Mouse (Mus musculus) stomach, embryonic 15.5 days (tissue): Measurements from ENCODE around the gene Lmna. TPM values are rescaled to one million over a fixed set of nuclear protein-coding genes. Genes with fewer than 3 reads are reported as not detected.

ENCODE experiments used
- ATAC-seq: fragments of 200-750 bp; cut with Nextera tagmentation; 2 replicates; pipeline ENCODE4 v1.8.0; 2017; ENCODE audit warnings: low read depth, moderate number of reproducible peaks, moderate TSS enrichment; ENCODE audit not compliant: insufficient read depth, low FRiP score
- H3K27ac ChIP-seq: fragments of 300-500 bp; sonication (generic); 2 replicates; pipeline ENCODE4 v1.5.1; 2015; ENCODE audit warnings: mild to moderate bottlenecking, inconsistent platforms
- H3K27me3 ChIP-seq: fragments of 300-500 bp; sonication (generic); replicated peaks from 2 replicates; pipeline ENCODE4 v1.6.1; 2015; ENCODE audit warnings: inconsistent platforms
- H3K36me3 ChIP-seq: fragments of 300-500 bp; sonication (generic); 2 replicates; pipeline ENCODE4 v1.6.1; 2015; ENCODE audit warnings: inconsistent platforms
- H3K4me1 ChIP-seq: fragments of 300-500 bp; sonication (generic); 2 replicates; pipeline ENCODE4 v1.6.1; 2015; ENCODE audit warnings: inconsistent platforms
- H3K4me2 ChIP-seq: fragments of 300-500 bp; sonication (generic); 2 replicates; pipeline ENCODE4 v1.6.1; 2015; ENCODE audit warnings: mild to moderate bottlenecking, inconsistent platforms
- H3K4me3 ChIP-seq: fragments of 300-500 bp; sonication (generic); replicated peaks from 2 replicates; pipeline ENCODE4 v1.5.1; 2015; ENCODE audit warnings: inconsistent platforms
- H3K9ac ChIP-seq: fragments of 300-500 bp; sonication (generic); 2 replicates; pipeline ENCODE4 v1.6.1; 2015; ENCODE audit warnings: inconsistent platforms
- H3K9me3 ChIP-seq: fragments of 300-500 bp; sonication (generic); 2 replicates; pipeline ENCODE4 v1.6.1; 2016; ENCODE audit warnings: inconsistent platforms
- WGBS: fragments of 180-500 bp; shearing (Covaris S2); methylation state at CpG from one replicate; pipeline ENCODE4 v1.1.7; 2015; 5-methylcytosine and 5-hydroxymethylcytosine counted together
- polyA plus RNA-seq: library from polyadenylated mRNA; unstranded; fragments of >200 nt; fragmentation: Nextera tagmentation; extraction: Ambion mirVana; gene quantifications from 2 replicates; pipeline ENCODE4 v1.2.1, GENCODE M21; 2015

Lmna gene
- polyA plus RNA-seq, 1 experiment from 2014 or later: 214 TPM

DNA sequence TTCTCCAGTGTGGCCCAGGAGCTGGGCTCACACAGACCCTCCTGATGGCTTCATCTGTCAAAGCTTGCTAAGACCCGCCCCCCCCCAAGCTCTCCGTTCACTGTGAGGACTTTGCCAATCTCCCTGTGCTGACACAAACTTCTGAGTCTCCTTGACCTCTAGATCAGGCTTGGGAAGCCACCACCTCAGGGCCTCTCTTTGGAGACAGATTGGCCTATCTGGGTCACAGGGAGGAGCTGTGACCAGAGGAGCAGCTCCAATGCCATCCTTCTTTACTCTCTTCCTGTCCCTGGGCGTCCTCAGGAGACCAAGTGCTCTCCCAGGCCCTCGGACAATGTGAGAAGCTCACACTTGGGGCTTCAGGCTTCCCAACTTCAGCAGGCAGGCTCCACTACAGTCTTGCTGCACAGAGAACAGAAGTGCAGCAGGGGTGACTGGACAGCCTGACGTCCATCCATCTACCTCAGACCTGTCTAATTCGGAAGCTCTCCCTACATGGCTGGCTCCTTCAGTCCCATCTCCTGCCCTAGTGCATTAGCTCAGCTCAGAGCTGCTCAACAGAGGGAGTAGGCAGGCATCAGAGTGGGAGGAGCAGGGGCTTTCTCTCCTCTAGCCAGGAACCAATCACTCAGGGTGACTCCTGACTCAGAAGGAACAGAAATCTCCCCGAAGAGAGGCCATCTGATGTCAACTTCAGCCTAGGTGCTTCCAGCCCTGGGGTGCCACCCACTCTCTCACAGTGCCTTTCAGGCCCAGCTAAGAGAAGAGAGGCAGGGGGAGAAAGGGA, 52.8 kb downstream of the Lmna start:
- H3K27me3 ChIP-seq: no peaks in the 10 kb centered on the region
- peak overlapping the region; percentile 57; the same call in 1 of the 2 replicates for H3K27ac ChIP-seq
- H3K36me3 ChIP-seq: no peaks in the 10 kb centered on the region
- no peak overlapping the region for H3K9ac ChIP-seq
- peaks cover 18% of the 10 kb centered on the region; the same call in 1 of the 2 replicates for H3K4me1 ChIP-seq
- WGBS: 63% methylated on average over 7 of the region's 7 CpGs
- no peak overlapping the region for H3K4me2 ChIP-seq
- no peaks in the 10 kb centered on the region for H3K9me3 ChIP-seq
- H3K4me3 ChIP-seq: no peak overlapping the region
- no peak for ATAC-seq

GRCm38 (mm10) chr3:88456313-88456712, 53.4 kb downstream of the Lmna start:
- Histone ChIP-seq H3K4me1 (peaks cover 18% of the 10 kb centered on the region; the same call in 1 of the 2 replicates), H3K36me3 (no peaks in the 10 kb centered on the region), H3K9ac (no peak overlapping the region), H3K4me2 (peak overlapping the region; percentile 39; the same call in 1 of the 2 replicates), H3K9me3 (no peaks in the 10 kb centered on the region), H3K27ac (peak overlapping the region; percentile 89; the same call in 1 of the 2 replicates), H3K27me3 (no peaks in the 10 kb centered on the region), H3K4me3 (no peak overlapping the region)
- ATAC-seq: 0 out of 2 replicates have a peak, but pooled peaks have one; percentile 12
- WGBS: 71% methylated on average over 8 of the region's 8 CpGs

DNA sequence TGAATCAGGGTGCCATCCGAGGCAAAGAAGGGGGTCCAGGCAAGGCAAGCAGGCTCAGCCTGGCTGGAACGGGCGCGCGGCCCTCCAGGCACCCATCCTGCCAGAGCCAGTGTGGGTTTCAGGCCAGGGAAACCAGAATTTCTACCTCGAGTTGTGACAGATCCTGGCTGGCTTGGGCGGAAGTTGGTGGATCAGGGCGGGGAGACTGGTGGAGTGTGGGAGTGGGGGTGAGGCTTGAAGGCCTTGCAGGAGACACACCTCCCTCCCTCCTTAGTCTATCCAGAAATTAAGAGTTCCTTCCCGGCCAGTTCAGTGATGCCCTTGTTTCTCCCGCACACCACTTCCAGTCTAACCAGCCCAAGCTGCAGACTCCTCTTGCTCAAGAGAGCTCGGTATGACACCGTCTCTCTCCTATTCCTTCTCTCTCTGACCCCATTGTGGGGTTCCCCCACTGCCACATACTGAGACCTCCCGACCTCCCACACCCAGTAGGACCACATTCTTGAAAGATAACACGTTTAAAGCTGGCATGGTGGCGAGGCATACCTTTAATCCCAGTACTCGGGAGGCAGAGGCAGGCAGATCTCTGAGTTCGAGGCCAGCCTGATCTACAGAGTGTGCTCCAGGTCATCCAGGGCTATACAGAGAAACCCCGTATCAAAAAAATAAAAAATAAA, 54.0 kb downstream of the Lmna start:
- peak; percentile 23; the same call in 1 of the 2 replicates for ATAC-seq
- 64% methylated on average over 18 of the region's 18 CpGs for WGBS

GRCm38 (mm10) chr3:88454762-88455587, 54.8 kb downstream of the Lmna start:
- Histone ChIP-seq H3K4me2 (peak overlapping the region; percentile 39), H3K9ac (no peak overlapping the region), H3K4me1 (peaks cover 23% of the 10 kb centered on the region; the same call in 1 of the 2 replicates), H3K27me3 (no peaks in the 10 kb centered on the region), H3K36me3 (no peaks in the 10 kb centered on the region), H3K9me3 (no peaks in the 10 kb centered on the region), H3K27ac (peak overlapping the region; percentile 89), H3K4me3 (peak overlapping the region; percentile 17)
- ATAC-seq: peak; percentile 11; the same call in 1 of the 2 replicates
- 43% methylated on average over 9 of the region's 9 CpGs for WGBS

More for the DNA sequence above, 54.0 kb downstream of the Lmna start:
- H3K9ac ChIP-seq: no peak overlapping the region
- H3K4me3 ChIP-seq: peak overlapping the region; percentile 17
- no peaks in the 10 kb centered on the region for H3K9me3 ChIP-seq
- no peaks in the 10 kb centered on the region for H3K27me3 ChIP-seq
- peaks cover 19% of the 10 kb centered on the region; the same call in 1 of the 2 replicates for H3K4me1 ChIP-seq
- H3K36me3 ChIP-seq: no peaks in the 10 kb centered on the region
- H3K27ac ChIP-seq: peak overlapping the region; percentile 89
- H3K4me2 ChIP-seq: peak overlapping the region; percentile 39

DNA sequence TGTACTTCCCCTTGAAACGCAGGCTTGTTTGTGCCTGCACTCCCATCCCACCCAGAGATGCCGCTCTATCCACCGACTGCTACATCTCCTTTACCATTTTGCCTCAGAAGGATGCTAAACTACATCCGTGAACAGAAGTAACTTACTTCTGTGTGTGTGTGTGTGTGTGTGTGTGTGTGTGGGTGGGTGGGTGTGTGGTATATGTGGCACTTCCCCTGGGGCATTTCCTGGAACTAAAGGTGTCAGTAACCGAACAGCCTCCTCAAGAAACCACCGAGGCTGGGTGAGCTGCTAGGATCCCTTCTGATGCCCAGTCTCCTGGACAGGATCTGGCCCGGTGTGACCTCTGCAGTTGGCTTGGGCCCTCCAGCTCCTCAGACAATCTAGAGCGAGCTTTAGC, 55.8 kb downstream of the Lmna start:
- ATAC-seq: no peak
- Histone ChIP-seq H3K4me1 (peaks cover 33% of the 10 kb centered on the region), H3K27me3 (no peaks in the 10 kb centered on the region), H3K9ac (no peak overlapping the region), H3K9me3 (no peaks in the 10 kb centered on the region), H3K36me3 (no peaks in the 10 kb centered on the region), H3K4me3 (no peak overlapping the region), H3K27ac (no peak overlapping the region), H3K4me2 (peak overlapping the region; percentile 39)
- 74% methylated on average over 8 of the region's 8 CpGs for WGBS

DNA sequence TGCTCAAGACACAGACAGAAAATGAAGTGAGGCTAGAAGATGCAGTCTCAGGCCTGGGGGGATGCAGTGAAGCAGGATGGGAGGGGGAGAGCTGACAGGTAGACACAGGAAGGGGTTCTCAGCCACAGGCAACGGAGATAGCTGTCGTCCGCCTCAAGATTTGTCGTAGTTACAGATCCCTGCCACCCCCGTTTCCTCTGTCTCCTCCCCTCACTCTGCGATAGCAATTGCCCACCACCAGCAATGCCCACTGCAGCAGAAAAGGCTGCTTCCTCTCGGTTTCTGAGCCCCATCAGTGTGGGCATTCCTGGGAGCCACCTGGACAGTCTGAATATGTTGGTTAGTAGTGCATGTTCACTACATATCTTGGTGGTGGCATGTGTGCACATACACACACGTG, 56.4 kb downstream of the Lmna start:
- Histone ChIP-seq H3K4me2 (no peak overlapping the region), H3K9ac (no peak overlapping the region)

GRCm38 (mm10) chr3:88452716-88453115, 57.0 kb downstream of the Lmna start:
- no peak overlapping the region for H3K27ac ChIP-seq
- H3K4me1 ChIP-seq: peaks cover 41% of the 10 kb centered on the region
- no peaks in the 10 kb centered on the region for H3K9me3 ChIP-seq
- no peaks in the 10 kb centered on the region for H3K27me3 ChIP-seq
- no peaks in the 10 kb centered on the region for H3K36me3 ChIP-seq
- 74% methylated on average over 6 of the region's 6 CpGs for WGBS
- no peak overlapping the region for H3K4me3 ChIP-seq
- no peak for ATAC-seq
- H3K9ac ChIP-seq: no peak overlapping the region
- no peak overlapping the region for H3K4me2 ChIP-seq

More for the DNA sequence above, 56.4 kb downstream of the Lmna start:
- Histone ChIP-seq H3K36me3 (no peaks in the 10 kb centered on the region), H3K4me1 (peaks cover 36% of the 10 kb centered on the region), H3K27me3 (no peaks in the 10 kb centered on the region), H3K27ac (no peak overlapping the region), H3K4me3 (no peak overlapping the region), H3K9me3 (no peaks in the 10 kb centered on the region)
- 58% methylated on average over 8 of the region's 8 CpGs for WGBS
- no peak for ATAC-seq

DNA sequence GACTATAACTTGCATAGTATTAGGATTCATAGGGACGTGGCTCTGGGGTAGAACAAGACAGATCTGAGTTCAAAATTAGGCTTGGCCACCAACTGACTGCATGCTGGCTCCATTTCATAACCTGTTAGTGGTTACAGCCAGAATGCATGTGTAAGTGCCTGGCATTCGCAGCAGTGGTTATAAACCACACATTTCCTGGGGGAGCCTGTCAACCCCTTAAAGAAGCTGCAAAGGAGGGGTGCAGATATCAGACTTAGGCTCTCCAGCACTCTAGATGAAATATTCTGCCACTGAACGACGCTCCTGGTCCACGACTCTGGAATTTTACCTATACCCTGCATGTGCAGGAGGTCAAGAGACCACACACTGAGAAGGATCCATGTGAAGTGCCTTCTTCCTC, 57.5 kb downstream of the Lmna start:
- Histone ChIP-seq H3K27me3 (no peaks in the 10 kb centered on the region), H3K36me3 (no peaks in the 10 kb centered on the region), H3K4me3 (no peak overlapping the region), H3K9ac (no peak overlapping the region), H3K4me1 (peaks cover 41% of the 10 kb centered on the region), H3K9me3 (no peaks in the 10 kb centered on the region), H3K27ac (no peak overlapping the region), H3K4me2 (no peak overlapping the region)
- 56% methylated on average over 5 of the region's 5 CpGs for WGBS
- ATAC-seq: no peak

DNA sequence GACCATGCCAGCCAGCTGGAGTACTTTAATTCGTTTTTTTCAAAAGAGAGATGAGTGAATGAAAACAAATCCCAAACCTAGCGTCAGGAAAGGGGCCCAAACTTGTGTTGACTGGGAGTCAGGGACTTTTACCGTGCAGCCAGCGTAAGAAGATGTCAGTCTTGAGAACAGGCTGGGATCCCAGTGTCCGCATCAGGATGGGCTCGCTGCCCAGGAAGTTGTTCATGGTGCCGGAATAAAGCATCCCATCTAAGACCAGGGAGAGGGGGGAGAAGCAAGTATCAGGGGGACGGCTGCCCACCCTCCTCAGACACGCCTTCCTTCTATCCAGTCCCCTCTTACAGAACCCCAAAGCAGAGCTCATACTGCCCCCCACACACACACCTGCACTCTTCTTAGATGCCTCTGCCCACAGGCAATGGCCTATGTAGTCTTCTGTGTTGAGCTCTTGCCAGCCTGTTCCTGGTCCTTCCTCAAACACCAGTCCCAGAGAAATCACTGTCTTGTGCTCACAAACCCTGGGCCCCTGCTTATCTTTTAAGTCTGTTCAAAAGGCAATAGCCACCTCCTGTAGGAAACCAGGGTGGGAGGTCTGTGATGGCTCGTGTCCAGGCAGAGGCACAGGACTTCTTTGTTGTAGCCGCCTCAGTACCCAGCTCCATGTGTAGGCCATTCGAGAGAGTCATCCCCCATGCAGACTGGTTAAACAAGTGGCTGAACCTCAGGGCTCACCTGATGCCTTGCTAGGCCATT, 59.2 kb downstream of the Lmna start:
- Histone ChIP-seq H3K27ac (no peak overlapping the region), H3K36me3 (no peaks in the 10 kb centered on the region; the same call in 1 of the 2 replicates), H3K4me2 (no peak overlapping the region), H3K4me1 (peaks cover 38% of the 10 kb centered on the region), H3K4me3 (no peak overlapping the region), H3K9ac (no peak overlapping the region), H3K9me3 (no peaks in the 10 kb centered on the region), H3K27me3 (no peaks in the 10 kb centered on the region)
- 65% methylated on average over 12 of the region's 12 CpGs for WGBS
- no peak for ATAC-seq

- Histone ChIP-seq H3K27ac (peak overlapping the region; percentile 26; the same call in 1 of the 2 replicates), H3K9me3 (no peaks in the 10 kb centered on the region), H3K9ac (no peak overlapping the region), H3K4me1 (peaks cover 30% of the 10 kb centered on the region), H3K4me2 (peak overlapping the region; percentile 53), H3K36me3 (no peaks in the 10 kb centered on the region; the same call in 1 of the 2 replicates), H3K4me3 (peak overlapping the region; percentile 28), H3K27me3 (no peaks in the 10 kb centered on the region)
- ATAC-seq: no peak
- WGBS: 16% methylated on average over 21 of the region's 21 CpGs
Measured at GRCm38 (mm10) chr3:88449395-88450023, 60.2 kb downstream of the Lmna start.
